Mouse (Mus musculus) ES-E14 (cell line): ENCODE measurements around the gene Igfbp6. TPM values are rescaled to one million over a fixed set of nuclear protein-coding genes. Genes with fewer than 3 reads are reported as not detected.

Source experiments
- DNase-seq: peaks from one replicate; pipeline ENCODE4 v3.0.0-alpha.2; 2013; ENCODE audit warnings: low read depth, low spot score
- H3K27ac ChIP-seq: 2 replicates; pipeline ENCODE4 v1.5.1; 2012; ENCODE audit warnings: low read depth, mild to moderate bottlenecking, low read length, moderate library complexity, mixed read lengths; ENCODE audit not compliant: poor library complexity, insufficient read depth, severe bottlenecking
- H3K36me3 ChIP-seq: 2 replicates; pipeline ENCODE4 v1.6.1; 2012; ENCODE audit warnings: mild to moderate bottlenecking, low read length, moderate library complexity, mixed read lengths; ENCODE audit not compliant: control insufficient read depth, poor library complexity, insufficient read depth, severe bottlenecking
- H3K4me1 ChIP-seq, 2 experiments: fragments of 150-350 bp in 1 of 2; sonication (generic) in 1 of 2; 2 replicates each; pipeline ENCODE4 v1.6.1; 2012; ENCODE audit warnings: low read length in 2 of 2, mild to moderate bottlenecking in 1 of 2, mixed read lengths in 1 of 2; ENCODE audit not compliant: control insufficient read depth in 2 of 2, insufficient read depth in 2 of 2, poor library complexity in 1 of 2
- H3K4me3 ChIP-seq, 2 experiments: fragments of 150-350 bp in 1 of 2; sonication (generic) in 1 of 2; 2 replicates each; pipeline ENCODE4 v1.5.1; 2012; ENCODE audit warnings: low read length in 2 of 2, low read depth in 1 of 2, mild to moderate bottlenecking in 1 of 2, mixed read lengths in 1 of 2; ENCODE audit not compliant: insufficient read depth in 1 of 2, poor library complexity in 1 of 2, severe bottlenecking in 1 of 2
- H3K9ac ChIP-seq: 2 replicates; pipeline ENCODE4 v1.6.1; 2012; ENCODE audit warnings: low read depth, mild to moderate bottlenecking, low read length, mixed read lengths; ENCODE audit not compliant: poor library complexity, insufficient read depth, severe bottlenecking
- H3K9me3 ChIP-seq: fragments of 150-350 bp; sonication (generic); 2 replicates; pipeline ENCODE4 v1.6.1; 2012; ENCODE audit warnings: low read depth, mild to moderate bottlenecking, low read length; ENCODE audit not compliant: control insufficient read depth, insufficient read depth
- CHD2 ChIP-seq: IDR thresholded peaks from 2 replicates; pipeline ENCODE4 v1.6.1; 2014; ENCODE audit warnings: mild to moderate bottlenecking, low read depth, low read length, inconsistent platforms
- HCFC1 ChIP-seq: IDR thresholded peaks from 2 replicates; pipeline ENCODE4 v1.6.1; 2012; ENCODE audit warnings: low read length, inconsistent platforms, borderline replicate concordance; ENCODE audit not compliant: insufficient read depth
- MAFK ChIP-seq: IDR thresholded peaks from 2 replicates; pipeline ENCODE4 v1.6.1; 2014; ENCODE audit warnings: mild to moderate bottlenecking, low read depth, low read length, inconsistent platforms; ENCODE audit not compliant: insufficient read depth
- ZC3H11A ChIP-seq: IDR thresholded peaks from 2 replicates; pipeline ENCODE4 v1.6.1; 2012; ENCODE audit warnings: low read depth, mild to moderate bottlenecking, inconsistent platforms, low read length, borderline replicate concordance
- ZNF384 ChIP-seq: IDR thresholded peaks from 2 replicates; pipeline ENCODE4 v1.6.1; 2012; ENCODE audit warnings: low read depth, low read length, inconsistent platforms
- in situ Hi-C, 2 experiments: fragments of 600-800 bp; cut with MboI; formaldehyde crosslinking; loops; one replicate each; pipeline ENCODE4 v1.15.1; 2025; ENCODE audit warnings: low sequenced_read_pairs in 2 of 2, inconsistent platforms in 1 of 2; ENCODE audit not compliant: unreplicated experiment in 2 of 2
- total RNA-seq: library from RNA; depleted of rRNA; stranded (reverse); fragments of 300-350 nt; gene quantifications from 2 replicates; pipeline ENCODE4 v1.2.3, GENCODE M21; 2012

The Igfbp6 gene
- total RNA-seq, 1 experiment: 7.5 TPM

DNA sequence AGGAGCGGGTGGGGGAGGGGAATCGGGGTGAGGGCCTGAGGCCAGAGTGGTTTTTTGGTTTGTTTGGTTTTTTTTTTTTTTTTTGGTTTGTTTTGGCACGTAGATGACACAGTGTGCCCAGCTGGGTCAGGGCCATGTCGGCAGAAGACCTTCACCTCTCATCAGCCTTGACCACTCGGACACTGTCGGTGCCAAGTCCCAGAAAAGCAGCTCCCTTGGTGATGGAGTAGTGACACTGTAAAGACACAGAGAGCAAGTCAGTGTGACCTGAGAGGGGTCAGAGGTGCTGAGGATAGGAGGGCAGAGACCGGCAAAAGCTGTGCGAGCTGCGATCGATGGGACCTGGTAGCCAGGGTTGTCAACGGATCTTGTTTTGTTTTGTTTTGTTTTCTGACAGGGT is 42.1 kb downstream of the Igfbp6 start:
- Histone ChIP-seq H3K9me3 (no peaks in the 10 kb centered on the region), H3K4me3 (no peak overlapping the region), H3K27ac (no peak overlapping the region), H3K4me1 (peaks cover 11 to 27% of the 10 kb centered on the region in 2 experiments), H3K9ac (no peak overlapping the region), H3K36me3 (peaks cover 26% of the 10 kb centered on the region)
- no peak for TF ChIP-seq HCFC1
- TF ChIP-seq CHD2: no peak
- TF ChIP-seq ZNF384: no peak
- TF ChIP-seq ZC3H11A: no peak
- no peak for TF ChIP-seq MAFK
- in situ Hi-C loops: no loop called here
- no peak for DNase-seq

DNA sequence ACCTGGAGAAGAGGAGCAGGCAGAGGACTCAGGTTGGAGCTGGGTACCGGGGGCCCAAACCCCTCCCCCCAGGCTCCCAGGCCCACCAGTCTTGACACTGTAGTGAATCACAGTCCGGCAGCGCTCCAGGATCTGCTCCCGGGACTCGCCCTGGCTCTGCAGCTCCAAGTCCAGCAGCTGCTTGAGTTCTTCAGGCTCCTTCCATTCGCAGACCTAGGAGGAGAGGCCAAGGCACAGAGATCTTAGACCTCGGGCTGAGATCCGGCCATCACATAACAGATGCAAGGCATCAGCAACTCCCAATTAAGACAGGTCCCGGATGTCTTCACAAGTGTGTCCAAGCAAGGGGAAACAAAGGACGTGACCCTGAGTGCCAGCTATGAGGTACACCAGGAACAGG is 43.9 kb downstream of the Igfbp6 start:
- no peak overlapping the region for H3K27ac ChIP-seq
- peaks cover 11 to 35% of the 10 kb centered on the region in 2 experiments for H3K4me1 ChIP-seq
- H3K36me3 ChIP-seq: peaks cover 22% of the 10 kb centered on the region
- in situ Hi-C loops: no loop called here
- H3K9ac ChIP-seq: no peak overlapping the region
- no peak for TF ChIP-seq MAFK
- TF ChIP-seq HCFC1: no peak
- TF ChIP-seq ZC3H11A: no peak
- no peak for TF ChIP-seq ZNF384
- no peak for TF ChIP-seq CHD2
- no peak overlapping the region for H3K4me3 ChIP-seq
- no peaks in the 10 kb centered on the region for H3K9me3 ChIP-seq
- no peak for DNase-seq

DNA sequence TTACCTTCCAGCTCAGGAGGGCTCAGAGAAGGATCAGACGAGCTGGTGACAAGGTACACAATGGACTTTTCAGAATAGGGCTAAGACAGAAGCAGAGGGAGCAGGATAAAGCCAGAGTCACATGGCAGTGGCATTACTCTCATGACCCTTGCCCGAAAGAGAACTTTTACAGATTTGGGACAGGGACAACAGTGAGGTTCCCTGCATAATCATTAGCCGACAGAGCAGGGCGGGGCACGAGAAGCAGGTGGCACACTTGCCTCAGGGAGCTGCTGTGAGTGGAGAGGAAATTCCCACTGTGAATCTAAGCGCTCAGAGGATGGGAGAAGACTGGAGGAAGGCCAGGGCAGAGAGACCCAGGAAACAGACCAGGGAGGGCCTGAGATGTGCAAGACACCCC is 44.7 kb downstream of the Igfbp6 start:
- no peak for TF ChIP-seq ZNF384
- TF ChIP-seq HCFC1: no peak
- TF ChIP-seq MAFK: no peak
- no peak for TF ChIP-seq CHD2
- no peak for TF ChIP-seq ZC3H11A
- no peak for DNase-seq
- in situ Hi-C loops: no loop called here
- H3K4me3 ChIP-seq: no peak overlapping the region
- peaks cover 19% of the 10 kb centered on the region for H3K36me3 ChIP-seq
- H3K9ac ChIP-seq: no peak overlapping the region
- H3K9me3 ChIP-seq: no peaks in the 10 kb centered on the region
- H3K4me1 ChIP-seq: peaks cover 11 to 35% of the 10 kb centered on the region in 2 experiments
- no peak overlapping the region for H3K27ac ChIP-seq

DNA sequence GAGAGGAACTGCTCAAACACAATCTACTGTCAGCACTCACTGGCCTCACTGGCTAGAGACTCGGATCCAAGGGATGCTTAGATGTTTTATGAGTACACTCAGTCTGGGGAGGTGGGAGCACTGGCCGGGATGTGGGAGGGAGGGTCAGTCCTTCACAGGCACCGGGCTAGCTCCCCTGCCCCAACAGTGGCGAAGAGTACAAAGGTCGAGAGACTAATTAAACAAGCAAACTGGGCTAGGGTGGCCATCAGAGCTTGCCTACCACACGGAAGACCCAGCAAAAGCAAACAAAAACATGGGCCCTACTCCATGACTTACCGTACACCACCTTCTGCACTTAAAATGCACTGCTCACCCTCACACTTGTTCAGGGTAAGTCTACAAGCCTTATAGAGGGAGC is 47.5 kb downstream of the Igfbp6 start:
- in situ Hi-C loops: no loop called here
- Histone ChIP-seq H3K27ac (no peak overlapping the region), H3K9ac (no peak overlapping the region), H3K4me3 (no peak overlapping the region), H3K36me3 (peaks cover 5% of the 10 kb centered on the region), H3K4me1 (peaks cover 11 to 30% of the 10 kb centered on the region in 2 experiments), H3K9me3 (no peaks in the 10 kb centered on the region)
- DNase-seq: no peak
- TF ChIP-seq ZNF384 (no peak), MAFK (no peak), HCFC1 (no peak), ZC3H11A (no peak), CHD2 (no peak)

DNA sequence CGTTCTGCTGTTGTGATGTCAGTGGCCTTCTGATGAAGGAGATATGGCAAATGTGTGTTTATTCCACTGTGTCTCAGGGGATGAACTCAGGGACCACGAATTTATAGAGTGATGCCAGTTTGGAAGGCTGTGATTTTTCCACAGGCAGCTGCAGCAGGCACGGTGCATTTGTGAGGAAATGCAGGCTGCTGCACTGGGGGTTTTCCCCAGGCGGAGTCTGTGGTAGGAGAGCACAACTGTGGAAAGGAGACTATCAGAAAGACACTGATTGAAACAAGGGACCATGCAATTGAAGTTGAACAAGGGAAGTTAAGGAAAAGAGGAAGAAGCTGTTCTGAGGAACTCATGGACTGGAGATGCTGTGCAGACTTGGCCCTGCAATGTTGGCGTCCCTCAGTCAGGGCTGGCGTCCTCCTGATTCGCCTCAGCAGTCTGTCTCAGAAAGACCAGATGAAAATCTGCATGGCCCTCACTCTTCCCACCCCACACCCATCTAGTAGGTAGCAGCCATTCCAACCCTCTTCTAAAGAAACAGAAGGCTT is 48.2 kb downstream of the Igfbp6 start:
- in situ Hi-C loops: no loop called here
- no peaks in the 10 kb centered on the region for H3K9me3 ChIP-seq
- TF ChIP-seq CHD2 (no peak), ZC3H11A (no peak), HCFC1 (no peak), ZNF384 (no peak), MAFK (no peak)
- no peak overlapping the region for H3K4me3 ChIP-seq
- H3K36me3 ChIP-seq: peaks cover under 1% of the 10 kb centered on the region; the same call in 1 of the 2 replicates
- no peak for DNase-seq
- H3K27ac ChIP-seq: no peak overlapping the region
- H3K9ac ChIP-seq: no peak overlapping the region
- H3K4me1 ChIP-seq: peaks cover 11 to 25% of the 10 kb centered on the region in 2 experiments
